Mouse (Mus musculus) lung, postnatal 36 days (tissue): ENCODE measurements around the gene Nup62cl.

Source experiments
- DNase-seq: peaks from one replicate; pipeline ENCODE4 v3.0.0; 2022; ENCODE audit warnings: mixed read lengths

Gene Nup62cl

GRCm38 (mm10) chrX:140062135-140062975 is at the start of gene Nup62cl, which contains the start of gene Pih1h3b:
TSS of gene Nup62cl (minus strand) at chrX:140062712.
TSS of gene Pih1h3b (plus strand) at chrX:140062879.
- DNase-seq: peak; percentile 59

- no peak for DNase-seq
Observed at GRCm38 (mm10) chrX:140094066-140094465, 31.6 kb upstream of the Nup62cl start.

GRCm38 (mm10) chrX:140082535-140082934 is 20.0 kb upstream of the Nup62cl start:
- no peak for DNase-seq

- DNase-seq: peak; percentile 0
Observed at GRCm38 (mm10) chrX:140060886-140061874, 1.3 kb downstream of the Nup62cl start.

- no peak for DNase-seq
Observed at GRCm38 (mm10) chrX:139998691-139999065, 63.8 kb downstream of the Nup62cl start.

- peak; percentile 71 for DNase-seq
Observed at GRCm38 (mm10) chrX:139997740-139998690, 64.5 kb downstream of the Nup62cl start, which contains the start of gene Rbm41. TSS of gene Rbm41 (minus strand) at chrX:139998595.

- DNase-seq: no peak
Observed at GRCm38 (mm10) chrX:139982115-139982514, 80.4 kb downstream of the Nup62cl start.
